Mouse (Mus musculus) forebrain, embryonic 11.5 days (tissue): ENCODE data around the gene Chst12. TPM values are rescaled to one million over a fixed set of nuclear protein-coding genes. Genes with fewer than 3 reads are reported as not detected.
"Not testable (repeated sequence)": the region's sequence is repeated elsewhere in the genome, so short reads cannot be mapped to it uniquely, and the experiment has no call there.

Experiments used
- ATAC-seq: fragments of 200-750 bp; cut with Nextera tagmentation; replicated peaks from 2 replicates; pipeline ENCODE4 v1.8.0; 2017; ENCODE audit warnings: moderate TSS enrichment; ENCODE audit not compliant: low FRiP score
- DNase-seq: peaks from one replicate; pipeline ENCODE4 v3.0.0-alpha.2; 2017; ENCODE audit warnings: low spot score
- H3K27ac ChIP-seq: fragments of 300-500 bp; sonication (generic); 2 replicates; pipeline ENCODE4 v1.5.1; 2014; ENCODE audit warnings: low read depth, low read length
- H3K27me3 ChIP-seq: fragments of 300-500 bp; sonication (generic); 2 replicates; pipeline ENCODE4 v1.6.1; 2014; ENCODE audit warnings: mild to moderate bottlenecking, low read length, mixed read lengths; ENCODE audit not compliant: control insufficient read depth, insufficient read depth
- H3K36me3 ChIP-seq: fragments of 300-500 bp; sonication (generic); 2 replicates; pipeline ENCODE4 v1.6.1; 2014; ENCODE audit warnings: mild to moderate bottlenecking, low read length, moderate library complexity, mixed read lengths; ENCODE audit not compliant: control insufficient read depth, insufficient read depth
- H3K4me1 ChIP-seq: fragments of 300-500 bp; sonication (generic); replicated peaks from 2 replicates; pipeline ENCODE4 v1.6.1; 2014; ENCODE audit warnings: low read length, mixed read lengths; ENCODE audit not compliant: control insufficient read depth, insufficient read depth
- H3K4me2 ChIP-seq: fragments of 300-500 bp; sonication (generic); 2 replicates; pipeline ENCODE4 v1.6.1; 2014; ENCODE audit warnings: low read depth, mild to moderate bottlenecking, low read length, moderate library complexity, mixed read lengths; ENCODE audit not compliant: severe bottlenecking
- H3K4me3 ChIP-seq: fragments of 300-500 bp; sonication (generic); 2 replicates; pipeline ENCODE4 v1.5.1; 2014; ENCODE audit warnings: low read depth, low read length
- H3K9ac ChIP-seq: fragments of 300-500 bp; sonication (generic); 2 replicates; pipeline ENCODE4 v1.6.1; 2014; ENCODE audit warnings: low read length
- H3K9me3 ChIP-seq: fragments of 300-500 bp; sonication (generic); 2 replicates; pipeline ENCODE4 v1.6.1; 2016; ENCODE audit warnings: low read length, mixed read lengths; ENCODE audit not compliant: control insufficient read depth
- WGBS: fragments of 180-500 bp; shearing (Covaris S2); extraction: QIAGEN DNeasy Blood & Tissue Kit; methylation state at CpG from one replicate; pipeline ENCODE4 v1.1.7; 2014; 5-methylcytosine and 5-hydroxymethylcytosine counted together
- polyA plus RNA-seq: library from polyadenylated mRNA; unstranded; fragments of >200 nt; fragmentation: Nextera tagmentation; extraction: Ambion mirVana; gene quantifications from 2 replicates; pipeline ENCODE4 v1.2.1, GENCODE M21; 2014

Chst12 gene
- polyA plus RNA-seq, 1 experiment from 2014 or later: 12.2 TPM

GRCm38 (mm10) chr5:140500736-140501135 is 4.6 kb upstream of the Chst12 start:
- Histone ChIP-seq H3K36me3 (no peaks in the 10 kb centered on the region), H3K9me3 (no peaks in the 10 kb centered on the region), H3K9ac (no peak overlapping the region), H3K4me3 (no peak overlapping the region), H3K27me3 (no peaks in the 10 kb centered on the region), H3K27ac (no peak overlapping the region), H3K4me2 (no peak overlapping the region), H3K4me1 (peaks cover 8% of the 10 kb centered on the region; the same call in 1 of the 2 replicates)
- ATAC-seq (no peak), DNase-seq (no peak)
- 90% methylated on average over 6 of the region's 6 CpGs for WGBS

- H3K27ac ChIP-seq: no peak overlapping the region
- DNase-seq: peak; percentile 68
Measured at GRCm38 (mm10) chr5:140501982-140502836, 3.1 kb upstream of the Chst12 start.

GRCm38 (mm10) chr5:140502925-140503324 is 2.4 kb upstream of the Chst12 start:
- H3K9me3 ChIP-seq, H3K36me3 ChIP-seq, ATAC-seq, H3K27me3 ChIP-seq, H3K27ac ChIP-seq: not testable (repeated sequence)
- peak; percentile 77 for DNase-seq
- Histone ChIP-seq H3K4me3 (0 out of 2 replicates have a peak overlapping the region, but pooled peaks have one; percentile 7), H3K9ac (peak overlapping the region; percentile 55), H3K4me2 (peak overlapping the region; percentile 47; the same call in 1 of the 2 replicates), H3K4me1 (peaks cover 12% of the 10 kb centered on the region; the same call in 1 of the 2 replicates)
- WGBS: under 1% methylated on average over 12 of the region's 12 CpGs

More at GRCm38 (mm10) chr5:140501982-140502836, 3.1 kb upstream of the Chst12 start:
- Histone ChIP-seq H3K9ac (peak overlapping the region; percentile 55), H3K4me2 (peak overlapping the region; percentile 47; the same call in 1 of the 2 replicates), H3K27me3 (no peaks in the 10 kb centered on the region), H3K9me3 (no peaks in the 10 kb centered on the region), H3K4me3 (no peak overlapping the region), H3K4me1 (peaks cover 12% of the 10 kb centered on the region; the same call in 1 of the 2 replicates), H3K36me3 (no peaks in the 10 kb centered on the region)
- WGBS: 19% methylated on average over 14 of the region's 14 CpGs
- no peak for ATAC-seq

- peaks cover 18% of the 10 kb centered on the region; the same call in 1 of the 2 replicates for H3K4me1 ChIP-seq
- WGBS: 46% methylated on average over 22 of the region's 22 CpGs
- no peaks in the 10 kb centered on the region for H3K9me3 ChIP-seq
- H3K36me3 ChIP-seq: no peaks in the 10 kb centered on the region
- H3K4me3 ChIP-seq: peak overlapping the region; percentile 50
- ATAC-seq (peak; percentile 10; the same call in 1 of the 2 replicates), DNase-seq (no peak)
- no peak overlapping the region for H3K27ac ChIP-seq
- no peaks in the 10 kb centered on the region for H3K27me3 ChIP-seq
- peak overlapping the region; percentile 61 for H3K4me2 ChIP-seq
- H3K9ac ChIP-seq: peak overlapping the region; percentile 70
Measured at GRCm38 (mm10) chr5:140506096-140506794, 895 bp downstream of the Chst12 start.

GRCm38 (mm10) chr5:140507466-140508208 is 2.3 kb downstream of the Chst12 start:
- H3K36me3 ChIP-seq: no peaks in the 10 kb centered on the region
- no peaks in the 10 kb centered on the region for H3K27me3 ChIP-seq
- H3K9me3 ChIP-seq: no peaks in the 10 kb centered on the region
- no peak overlapping the region for H3K4me2 ChIP-seq
- no peak overlapping the region for H3K4me3 ChIP-seq
- DNase-seq: no peak
- H3K9ac ChIP-seq: no peak overlapping the region
- no peak for ATAC-seq
- peaks cover 15% of the 10 kb centered on the region; the same call in 1 of the 2 replicates for H3K4me1 ChIP-seq
- H3K27ac ChIP-seq: no peak overlapping the region
- WGBS: 90% methylated on average over 14 of the region's 14 CpGs

GRCm38 (mm10) chr5:140508686-140509085 is 3.3 kb downstream of the Chst12 start:
- Histone ChIP-seq H3K27me3 (no peaks in the 10 kb centered on the region), H3K4me3 (no peak overlapping the region), H3K9me3 (no peaks in the 10 kb centered on the region), H3K4me2 (no peak overlapping the region), H3K4me1 (peaks cover 10% of the 10 kb centered on the region; the same call in 1 of the 2 replicates), H3K27ac (0 out of 2 replicates have a peak overlapping the region, but pooled peaks have one; percentile 18), H3K36me3 (no peaks in the 10 kb centered on the region), H3K9ac (no peak overlapping the region)
- no peak for ATAC-seq
- DNase-seq: no peak
- WGBS: 44% methylated on average over 8 of the region's 8 CpGs

- no peak overlapping the region for H3K9ac ChIP-seq
- 70% methylated on average over 9 of the region's 9 CpGs for WGBS
- H3K4me2 ChIP-seq: no peak overlapping the region
- H3K27me3 ChIP-seq: no peaks in the 10 kb centered on the region
- no peak overlapping the region for H3K4me3 ChIP-seq
- peaks cover 10% of the 10 kb centered on the region; the same call in 1 of the 2 replicates for H3K4me1 ChIP-seq
- ATAC-seq (no peak), DNase-seq (no peak)
- H3K36me3 ChIP-seq: no peaks in the 10 kb centered on the region
- no peak overlapping the region for H3K27ac ChIP-seq
- H3K9me3 ChIP-seq: no peaks in the 10 kb centered on the region
Measured at GRCm38 (mm10) chr5:140509204-140509603, 3.9 kb downstream of the Chst12 start.
